Mouse (Mus musculus) R1 (cell line): Measurements from ENCODE around the gene Cldn18.
A peak's percentile ranks its signal among the peaks of the same experiment; 100 is the strongest.

ENCODE experiments used
- DNase-seq: peaks from one replicate; pipeline ENCODE4 v3.0.0-alpha.2; 2018; ENCODE audit warnings: low read depth, low spot score

Cldn18 gene

GRCm38 (mm10) chr9:99685061-99685521 lies 32.0 kb downstream of the Cldn18 start:
- no peak for DNase-seq

GRCm38 (mm10) chr9:99681980-99682570 lies 35.0 kb downstream of the Cldn18 start:
- DNase-seq: no peak

- DNase-seq: no peak
Observed at GRCm38 (mm10) chr9:99675714-99676113, 41.4 kb downstream of the Cldn18 start.

GRCm38 (mm10) chr9:99671603-99672002 lies 45.5 kb downstream of the Cldn18 start:
- peak; percentile 32 for DNase-seq

- no peak for DNase-seq
Observed at GRCm38 (mm10) chr9:99667596-99667995, 49.5 kb downstream of the Cldn18 start.

- DNase-seq: no peak
Observed at GRCm38 (mm10) chr9:99662887-99663286, 54.2 kb downstream of the Cldn18 start.

GRCm38 (mm10) chr9:99662406-99662805 lies 54.7 kb downstream of the Cldn18 start:
- peak; percentile 77 for DNase-seq

- peak; percentile 25 for DNase-seq
Observed at GRCm38 (mm10) chr9:99661606-99662166, 55.4 kb downstream of the Cldn18 start.

GRCm38 (mm10) chr9:99660756-99661155 lies 56.3 kb downstream of the Cldn18 start:
- DNase-seq: peak; percentile 57

- no peak for DNase-seq
Observed at GRCm38 (mm10) chr9:99646102-99646501, 71.0 kb downstream of the Cldn18 start.

- no peak for DNase-seq
Observed at GRCm38 (mm10) chr9:99645416-99645815, 71.7 kb downstream of the Cldn18 start.

- DNase-seq: no peak
Observed at GRCm38 (mm10) chr9:99639957-99640356, 77.1 kb downstream of the Cldn18 start.
